Mouse (Mus musculus) MEL (cell line): ENCODE measurements around the gene Unc5b. TPM values are rescaled to one million over a fixed set of nuclear protein-coding genes. Genes with fewer than 3 reads are reported as not detected.

ENCODE experiments used
- DNase-seq: peaks from one replicate; pipeline ENCODE4 v3.0.0; 2011; ENCODE audit warnings: low read depth, low spot score
- H3K27ac ChIP-seq: 2 replicates; pipeline ENCODE4 v1.5.1; 2012; ENCODE audit warnings: low read depth, mild to moderate bottlenecking, control low read depth, low read length, moderate library complexity; ENCODE audit not compliant: control insufficient read depth
- H3K27me3 ChIP-seq, 2 experiments: fragments of 150-350 bp in 1 of 2; sonication (generic) in 1 of 2; 2 replicates each; pipeline ENCODE4 v1.6.1; 2012; ENCODE audit warnings: low read length in 2 of 2, mild to moderate bottlenecking in 2 of 2, improper control_type of control experiment in 1 of 2, moderate library complexity in 1 of 2; ENCODE audit not compliant: insufficient read depth in 2 of 2, control insufficient read depth in 1 of 2
- H3K36me3 ChIP-seq, 2 experiments: 2 replicates each; pipeline ENCODE4 v1.6.1; 2012 to 2014; ENCODE audit warnings: low read length in 2 of 2, improper control_type of control experiment in 1 of 2, inconsistent platforms in 1 of 2, mild to moderate bottlenecking in 1 of 2; ENCODE audit not compliant: insufficient read depth in 2 of 2, control insufficient read depth in 1 of 2
- H3K4me1 ChIP-seq, 2 experiments: fragments of 150-350 bp in 1 of 2; sonication (generic) in 1 of 2; 2 replicates each; pipeline ENCODE4 v1.6.1; 2012; ENCODE audit warnings: low read length in 2 of 2, improper control_type of control experiment in 1 of 2, mild to moderate bottlenecking in 1 of 2; ENCODE audit not compliant: insufficient read depth in 2 of 2, control insufficient read depth in 1 of 2
- H3K4me3 ChIP-seq, 2 experiments: fragments of 150-350 bp in 1 of 2; sonication (generic) in 1 of 2; 2 replicates each; pipeline ENCODE4 v1.5.1; 2012; ENCODE audit warnings: low read depth in 2 of 2, low read length in 2 of 2, mild to moderate bottlenecking in 2 of 2, moderate library complexity in 2 of 2, control low read depth in 1 of 2, improper control_type of control experiment in 1 of 2; ENCODE audit not compliant: control insufficient read depth in 1 of 2, insufficient read depth in 1 of 2
- H3K79me2 ChIP-seq: 2 replicates; pipeline ENCODE4 v1.6.1; 2012; ENCODE audit warnings: mild to moderate bottlenecking, low read length, moderate library complexity; ENCODE audit not compliant: control insufficient read depth, poor library complexity, insufficient read depth
- H3K9ac ChIP-seq: 2 replicates; pipeline ENCODE4 v1.6.1; 2012; ENCODE audit warnings: low read depth, mild to moderate bottlenecking, control low read depth, low read length, moderate library complexity; ENCODE audit not compliant: control insufficient read depth, poor library complexity, severe bottlenecking
- H3K9me3 ChIP-seq: fragments of 150-350 bp; sonication (generic); replicated peaks from 2 replicates; pipeline ENCODE4 v1.6.1; 2012; ENCODE audit warnings: mild to moderate bottlenecking, low read length, improper control_type of control experiment, moderate library complexity; ENCODE audit not compliant: insufficient read depth
- BHLHE40 ChIP-seq: IDR thresholded peaks from 2 replicates; pipeline ENCODE4 v1.6.1; 2012; ENCODE audit warnings: low read depth, mild to moderate bottlenecking, inconsistent platforms, low read length, improper control_type of control experiment, borderline replicate concordance
- CHD2 ChIP-seq: IDR thresholded peaks from 2 replicates; pipeline ENCODE4 v1.6.1; 2011; ENCODE audit warnings: low read length, improper control_type of control experiment
- ELF1 ChIP-seq: IDR thresholded peaks from 2 replicates; pipeline ENCODE4 v1.6.1; 2014; ENCODE audit warnings: low read depth, mild to moderate bottlenecking, inconsistent platforms, low read length, improper control_type of control experiment, moderate library complexity
- EP300 ChIP-seq, 2 experiments: IDR thresholded peaks; 2 replicates each; pipeline ENCODE4 v1.6.1; 2011; ENCODE audit warnings: improper control_type of control experiment in 2 of 2, low read length in 2 of 2, low read depth in 1 of 2, mild to moderate bottlenecking in 1 of 2
- ETS1 ChIP-seq: IDR thresholded peaks from 2 replicates; pipeline ENCODE4 v1.6.1; 2012; ENCODE audit warnings: low read depth, mild to moderate bottlenecking, inconsistent platforms, low read length, improper control_type of control experiment, moderate library complexity
- GABPA ChIP-seq: IDR thresholded peaks from 2 replicates; pipeline ENCODE4 v1.6.1; 2012; ENCODE audit warnings: low read depth, mild to moderate bottlenecking, inconsistent platforms, low read length, improper control_type of control experiment, moderate library complexity
- GATA1 ChIP-seq: IDR thresholded peaks from 2 replicates; pipeline ENCODE4 v1.6.1; 2011; ENCODE audit warnings: low read depth, low read length, improper control_type of control experiment
- MAFK ChIP-seq: IDR thresholded peaks from 2 replicates; pipeline ENCODE4 v1.6.1; 2011; ENCODE audit warnings: low read depth, mild to moderate bottlenecking, low read length, improper control_type of control experiment, borderline replicate concordance
- MEF2A ChIP-seq: IDR thresholded peaks from 2 replicates; pipeline ENCODE4 v1.6.1; 2014; ENCODE audit warnings: low read depth, mild to moderate bottlenecking, inconsistent platforms, low read length, improper control_type of control experiment; ENCODE audit not compliant: poor library complexity, insufficient replicate concordance, severe bottlenecking; ENCODE audit errors: extremely low read depth
- MXI1 ChIP-seq: IDR thresholded peaks from 2 replicates; pipeline ENCODE4 v1.6.1; 2011; ENCODE audit warnings: mild to moderate bottlenecking, low read depth, low read length, improper control_type of control experiment
- MYB ChIP-seq: IDR thresholded peaks from 2 replicates; pipeline ENCODE4 v1.6.1; 2011; ENCODE audit warnings: mild to moderate bottlenecking, low read depth, low read length, improper control_type of control experiment
- MYC ChIP-seq: IDR thresholded peaks from 2 replicates; pipeline ENCODE4 v1.6.1; 2011; ENCODE audit warnings: low read depth, mild to moderate bottlenecking, low read length, improper control_type of control experiment, moderate library complexity
- RAD21 ChIP-seq: IDR thresholded peaks from 2 replicates; pipeline ENCODE4 v1.6.1; 2011; ENCODE audit warnings: mild to moderate bottlenecking, low read depth, low read length, improper control_type of control experiment
- RCOR1 ChIP-seq: IDR thresholded peaks from 2 replicates; pipeline ENCODE4 v1.6.1; 2012; ENCODE audit warnings: low read depth, mild to moderate bottlenecking, inconsistent platforms, low read length, improper control_type of control experiment
- SIN3A ChIP-seq: IDR thresholded peaks from 2 replicates; pipeline ENCODE4 v1.6.1; 2012; ENCODE audit warnings: low read length, improper control_type of control experiment, inconsistent platforms
- TAL1 ChIP-seq: IDR thresholded peaks from 2 replicates; pipeline ENCODE4 v1.6.1; 2012; ENCODE audit warnings: mild to moderate bottlenecking, inconsistent platforms, low read length, moderate library complexity, mixed read lengths
- TBP ChIP-seq: IDR thresholded peaks from 2 replicates; pipeline ENCODE4 v1.8.0; 2011; ENCODE audit warnings: low read depth, low read length, improper control_type of control experiment
- TCF12 ChIP-seq: IDR thresholded peaks from 2 replicates; pipeline ENCODE4 v1.6.1; 2014; ENCODE audit warnings: low read depth, mild to moderate bottlenecking, inconsistent platforms, low read length, improper control_type of control experiment, moderate library complexity
- UBTF ChIP-seq: IDR thresholded peaks from 2 replicates; pipeline ENCODE4 v1.6.1; 2012; ENCODE audit warnings: low read depth, mild to moderate bottlenecking, inconsistent platforms, low read length, improper control_type of control experiment, moderate library complexity, borderline replicate concordance; ENCODE audit not compliant: insufficient read depth
- USF1 ChIP-seq: IDR thresholded peaks from 2 replicates; pipeline ENCODE4 v1.6.1; 2014; ENCODE audit warnings: low read depth, mild to moderate bottlenecking, inconsistent platforms, low read length, improper control_type of control experiment, moderate library complexity
- USF2 ChIP-seq, 2 experiments: IDR thresholded peaks; 2 replicates each; pipeline ENCODE4 v1.6.1; 2011 to 2012; ENCODE audit warnings: improper control_type of control experiment in 2 of 2, low read length in 2 of 2, borderline replicate concordance in 1 of 2, inconsistent platforms in 1 of 2, low read depth in 1 of 2, mild to moderate bottlenecking in 1 of 2; ENCODE audit not compliant: insufficient read depth in 1 of 2
- ZKSCAN1 ChIP-seq: IDR thresholded peaks from 2 replicates; pipeline ENCODE4 v1.6.1; 2012; ENCODE audit warnings: low read depth, mild to moderate bottlenecking, inconsistent platforms, low read length, improper control_type of control experiment, moderate library complexity
- ZMIZ1 ChIP-seq: IDR thresholded peaks from 2 replicates; pipeline ENCODE4 v1.6.1; 2012; ENCODE audit warnings: low read depth, mild to moderate bottlenecking, inconsistent platforms, low read length, improper control_type of control experiment, moderate library complexity
- ZNF384 ChIP-seq: IDR thresholded peaks from 2 replicates; pipeline ENCODE4 v1.6.1; 2012; ENCODE audit warnings: low read depth, mild to moderate bottlenecking, inconsistent platforms, low read length, improper control_type of control experiment
- polyA plus RNA-seq, 2 experiments: library from polyadenylated mRNA; stranded (reverse) in 1 of 2; unstranded in 1 of 2; fragments of >175 nt in 1 of 2; fragments of >200 nt in 1 of 2; gene quantifications; 2 replicates each; pipeline versions ENCODE4 v1.2.1 to v1.2.4; 2012; ENCODE audit warnings: low replicate concordance in 2 of 2, low read depth in 1 of 2; ENCODE audit not compliant: insufficient read length in 2 of 2, insufficient read depth in 1 of 2, missing spikeins in 1 of 2
- total RNA-seq: library from RNA; depleted of rRNA; stranded (reverse); fragments of 300-350 nt; gene quantifications from 2 replicates; pipeline ENCODE4 v1.2.3, GENCODE M21; 2012

Unc5b gene
- total and polyA plus RNA-seq, 3 experiments, result not detected

- no peak for DNase-seq
- H3K4me1 ChIP-seq, result no peaks in the 10 kb centered on the region
- H3K36me3 ChIP-seq, result no peaks in the 10 kb centered on the region
- no peak overlapping the region for H3K27ac ChIP-seq
- H3K79me2 ChIP-seq, result no peaks in the 10 kb centered on the region
- no peaks in the 10 kb centered on the region for H3K9me3 ChIP-seq
- no peaks in the 10 kb centered on the region for H3K27me3 ChIP-seq
- no peak overlapping the region for H3K9ac ChIP-seq
- no peak for TF ChIP-seq BHLHE40
- no peak for TF ChIP-seq ELF1
- no peak for TF ChIP-seq RCOR1
- no peak for TF ChIP-seq USF2 (IDR thresholded peaks at IDR 0.05; ENCODE audit: borderline replicate concordance in 1 of 2, insufficient read depth in 1 of 2, low read depth in 1 of 2, low read length in 2 of 2)
- no peak for TF ChIP-seq ZMIZ1
- TF ChIP-seq CHD2, result no peak
- TF ChIP-seq USF1, result no peak
- TF ChIP-seq ZKSCAN1, result no peak
- no peak for TF ChIP-seq SIN3A
- TF ChIP-seq MYC, result no peak
- no peak for TF ChIP-seq MAFK
- no peak for TF ChIP-seq TBP
- no peak for TF ChIP-seq UBTF
- no peak for TF ChIP-seq MXI1
- TF ChIP-seq TAL1, result no peak
- no peak for TF ChIP-seq ZNF384
- no peak for TF ChIP-seq TCF12
- TF ChIP-seq GATA1, result no peak
- H3K4me3 ChIP-seq, result no peak overlapping the region
Measured at GRCm38 (mm10) chr10:60718491-60718890, 112.9 kb downstream of the Unc5b start.

- TF ChIP-seq EP300 (IDR thresholded peaks at IDR 0.05; ENCODE audit: low read depth in 1 of 2, low read length in 2 of 2), result no peak
- no peak for TF ChIP-seq BHLHE40
- no peak for TF ChIP-seq RAD21
- no peak for TF ChIP-seq ETS1
- no peak for TF ChIP-seq TBP
- TF ChIP-seq MYB, result no peak
- TF ChIP-seq MEF2A, result no peak
- no peak for TF ChIP-seq RCOR1
- no peak for TF ChIP-seq ZKSCAN1
- TF ChIP-seq GABPA, result no peak
- Histone ChIP-seq H3K4me3 (no peak overlapping the region), H3K27ac (no peak overlapping the region), H3K27me3 (no peaks in the 10 kb centered on the region), H3K79me2 (no peaks in the 10 kb centered on the region), H3K9ac (no peak overlapping the region), H3K4me1 (no peaks in the 10 kb centered on the region), H3K9me3 (no peaks in the 10 kb centered on the region), H3K36me3 (no peaks in the 10 kb centered on the region)
- DNase-seq, result no peak
Measured at GRCm38 (mm10) chr10:60716449-60716848, 114.9 kb downstream of the Unc5b start.
